26 mouse cellular contexts compared by ENCODE assay signal in the genomic region with DNA sequence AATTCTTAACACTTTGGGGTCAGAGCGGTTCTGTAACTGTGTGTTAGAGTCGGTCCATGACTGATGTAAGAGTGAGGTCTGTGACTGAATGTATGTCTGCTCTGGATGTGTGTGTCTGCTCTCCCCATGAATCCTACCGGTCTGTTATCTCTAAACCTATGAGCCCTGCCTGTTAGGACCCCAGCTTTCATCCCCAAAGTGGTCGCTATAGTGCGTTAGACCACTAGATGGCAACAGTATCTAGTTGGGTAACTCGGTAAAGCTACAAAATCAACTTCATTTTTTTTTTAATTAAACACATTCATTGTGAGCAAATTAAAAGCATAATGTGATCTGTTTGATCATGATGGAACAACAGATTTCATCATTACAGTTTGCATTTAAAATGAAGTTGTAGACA.
DNase-seq lines count a peak whose midpoint lies in the region; ATAC-seq and TF ChIP-seq lines count a peak whose summit lies in the region.
"Had no signal": no experiment of that assay in that cellular context is flagged by ENCODE, and none has a peak within 500 bp of the region (broad histone marks: within the 10 kb centered on the region; RNA-seq: fewer than 3 reads in every experiment).

No protein-coding gene starts in this region.

- H3K4me3 ChIP-seq in kidney, postnatal 0 days (replicated peaks; ENCODE audit: low read depth, low read length), result no peak overlapping the region
- no peak overlapping the region for H3K4me3 ChIP-seq in kidney, embryonic 16.5 days (ENCODE audit: low read length)
- H3K4me3 ChIP-seq: embryonic facial prominence, embryonic 15.5 days; forebrain, embryonic 15.5 days; heart, embryonic 12.5 days; hindbrain, embryonic 10.5 days; intestine, embryonic 15.5 days; kidney, embryonic 15.5 days; limb, embryonic 13.5 days; liver, embryonic 12.5 days; midbrain, embryonic 13.5 days; neural tube, embryonic 13.5 days had no signal

- no peak for DNase-seq in kidney, postnatal 0 days (ENCODE audit: low spot score)
- peak; percentile 6 for DNase-seq in thymus, postnatal 14 days
- no peak for DNase-seq in thymus, adult 18-20 months
- peak; percentile 8 for DNase-seq in R1 (ENCODE audit: low read depth, low spot score)
- DNase-seq in embryo, embryonic 11 days, result peak; percentile 5
- DNase-seq in kidney, postnatal 36 days, result no peak
- no peak for DNase-seq in gastrocnemius, postnatal 10 days
- DNase-seq: adrenal gland, postnatal 10 days; cerebellum, adult 8-10 months; gastrocnemius, postnatal 25 days; heart, adult 18-20 months; heart, postnatal 10 days; layer of hippocampus, postnatal 36 days; lung, adult 2 months had no signal

- H3K27me3 ChIP-seq in kidney, postnatal 0 days (ENCODE audit: insufficient read depth, low read length), result no peaks in the 10 kb centered on the region
- H3K27me3 ChIP-seq in kidney, embryonic 16.5 days (ENCODE audit: insufficient read depth, low read length), result no peaks in the 10 kb centered on the region
- H3K27me3 ChIP-seq: embryonic facial prominence, embryonic 15.5 days; forebrain, embryonic 15.5 days; heart, embryonic 12.5 days; intestine, embryonic 15.5 days; kidney, embryonic 15.5 days; limb, embryonic 13.5 days; liver, embryonic 12.5 days; midbrain, embryonic 13.5 days; neural tube, embryonic 13.5 days had no signal

- no peaks in the 10 kb centered on the region for H3K4me1 ChIP-seq in kidney, postnatal 0 days (replicated peaks; ENCODE audit: insufficient read depth, low read length)
- no peaks in the 10 kb centered on the region for H3K4me1 ChIP-seq in kidney, embryonic 16.5 days (ENCODE audit: insufficient read depth, low read length)
- H3K4me1 ChIP-seq: embryonic facial prominence, embryonic 15.5 days; forebrain, embryonic 15.5 days; heart, embryonic 12.5 days; hindbrain, embryonic 10.5 days; intestine, embryonic 15.5 days; kidney, embryonic 15.5 days; limb, embryonic 13.5 days; liver, embryonic 12.5 days; midbrain, embryonic 13.5 days had no signal

- H3K36me3 ChIP-seq in kidney, postnatal 0 days (ENCODE audit: insufficient read depth, low read length), result no peaks in the 10 kb centered on the region
- no peaks in the 10 kb centered on the region for H3K36me3 ChIP-seq in kidney, embryonic 16.5 days (ENCODE audit: insufficient read depth, low read length)
- H3K36me3 ChIP-seq: embryonic facial prominence, embryonic 15.5 days; forebrain, embryonic 15.5 days; heart, embryonic 12.5 days; hindbrain, embryonic 10.5 days; intestine, embryonic 15.5 days; kidney, embryonic 15.5 days; limb, embryonic 13.5 days; liver, embryonic 12.5 days; midbrain, embryonic 13.5 days; neural tube, embryonic 13.5 days had no signal

- WGBS in kidney, postnatal 0 days, result 56% methylated on average over 6 of the region's 6 CpGs
- 66% methylated on average over 6 of the region's 6 CpGs for whole genome bisulfite sequencing in kidney, embryonic 16.5 days

- H3K9ac ChIP-seq in kidney, postnatal 0 days (ENCODE audit: low read depth, low read length), result no peak overlapping the region
- H3K9ac ChIP-seq in kidney, embryonic 16.5 days (replicated peaks; ENCODE audit: low read length), result no peak overlapping the region
- H3K9ac ChIP-seq: embryonic facial prominence, embryonic 15.5 days; forebrain, embryonic 15.5 days; heart, embryonic 12.5 days; intestine, embryonic 15.5 days; kidney, embryonic 15.5 days; limb, embryonic 13.5 days; liver, embryonic 12.5 days; midbrain, embryonic 13.5 days; neural tube, embryonic 13.5 days had no signal

- H3K4me2 ChIP-seq in kidney, postnatal 0 days (ENCODE audit: low read length), result no peak overlapping the region
- H3K4me2 ChIP-seq in kidney, embryonic 16.5 days (replicated peaks; ENCODE audit: low read depth, low read length), result no peak overlapping the region
- H3K4me2 ChIP-seq: embryonic facial prominence, embryonic 15.5 days; forebrain, embryonic 15.5 days; heart, embryonic 12.5 days; intestine, embryonic 15.5 days; kidney, embryonic 15.5 days; limb, embryonic 13.5 days; liver, embryonic 12.5 days; midbrain, embryonic 13.5 days; neural tube, embryonic 13.5 days had no signal

- no peak for ATAC-seq in kidney, postnatal 0 days (replicated peaks; ENCODE audit: low FRiP score, low read depth)
- ATAC-seq in kidney, embryonic 16.5 days (ENCODE audit: low FRiP score, low TSS enrichment), result no peak
- ATAC-seq: forebrain, embryonic 15.5 days; hindbrain, embryonic 16.5 days; intestine, embryonic 15.5 days; liver, embryonic 12.5 days; midbrain, embryonic 13.5 days had no signal

- no peaks in the 10 kb centered on the region for H3K9me3 ChIP-seq in kidney, postnatal 0 days (replicated peaks; ENCODE audit: low read length)
- H3K9me3 ChIP-seq in kidney, embryonic 16.5 days (ENCODE audit: low read length), result no peaks in the 10 kb centered on the region
- H3K9me3 ChIP-seq: embryonic facial prominence, embryonic 15.5 days; forebrain, embryonic 15.5 days; heart, embryonic 12.5 days; hindbrain, embryonic 10.5 days; intestine, embryonic 15.5 days; kidney, embryonic 15.5 days; limb, embryonic 13.5 days; liver, embryonic 12.5 days; midbrain, embryonic 13.5 days; neural tube, embryonic 13.5 days had no signal

- no peak overlapping the region for H3K27ac ChIP-seq in kidney, postnatal 0 days
- no peak overlapping the region for H3K27ac ChIP-seq in kidney, embryonic 16.5 days (ENCODE audit: low read length)
- H3K27ac ChIP-seq: embryonic facial prominence, embryonic 15.5 days; forebrain, embryonic 15.5 days; hindbrain, embryonic 10.5 days; intestine, embryonic 15.5 days; kidney, embryonic 15.5 days; limb, embryonic 13.5 days; liver, embryonic 12.5 days; midbrain, embryonic 13.5 days; neural tube, embryonic 13.5 days had no signal

- TF ChIP-seq CTCF in kidney, postnatal 0 days (IDR thresholded peaks at IDR 0.05; ENCODE audit: low read depth), result peak; percentile 38; the same call in 1 of the 2 replicates

Comparison
In these comparisons a context has a peak if more than half of its experiments do, and no peak if none do; other contexts are left out.
1. DNase-seq: peak in thymus, postnatal 14 days (single experiment), R1 (single experiment) and embryo, embryonic 11 days (single experiment); none in kidney, postnatal 0 days (single experiment), thymus, adult 18-20 months (0 of 2), kidney, postnatal 36 days (0 of 2) and gastrocnemius, postnatal 10 days (single experiment).